Mouse (Mus musculus) kidney, adult 11 months (tissue): ENCODE results near the gene 1700001J03Rik.
A peak's percentile ranks its signal among the peaks of the same experiment; 100 is the strongest.
"Not testable (repeated sequence)": the region's sequence is repeated elsewhere in the genome, so short reads cannot be mapped to it uniquely, and the experiment has no call there.

ENCODE experiments used
- DNase-seq: peaks from one replicate; pipeline ENCODE4 v3.0.0; 2022

Gene 1700001J03Rik

DNA sequence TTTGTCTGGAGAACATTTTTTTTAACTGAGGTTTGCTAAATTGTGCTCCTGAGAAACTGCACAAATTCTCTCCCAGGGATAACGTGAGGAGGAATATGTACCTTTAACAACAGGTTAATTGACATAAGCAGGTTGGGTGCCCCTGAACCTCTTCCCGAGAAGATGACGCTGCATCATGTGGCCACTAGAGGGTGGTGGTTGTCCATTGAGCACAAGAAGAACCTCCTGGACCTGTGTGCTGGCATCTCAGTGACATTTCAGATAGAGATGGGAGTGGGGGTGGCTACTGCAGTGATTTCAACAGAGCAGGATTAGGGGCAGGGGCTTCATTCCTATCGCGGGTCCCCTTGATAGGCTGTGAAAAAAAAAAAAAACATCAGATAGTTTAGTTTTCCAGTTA, 2.3 kb upstream of the 1700001J03Rik start:
- DNase-seq = peak; percentile 56

DNA sequence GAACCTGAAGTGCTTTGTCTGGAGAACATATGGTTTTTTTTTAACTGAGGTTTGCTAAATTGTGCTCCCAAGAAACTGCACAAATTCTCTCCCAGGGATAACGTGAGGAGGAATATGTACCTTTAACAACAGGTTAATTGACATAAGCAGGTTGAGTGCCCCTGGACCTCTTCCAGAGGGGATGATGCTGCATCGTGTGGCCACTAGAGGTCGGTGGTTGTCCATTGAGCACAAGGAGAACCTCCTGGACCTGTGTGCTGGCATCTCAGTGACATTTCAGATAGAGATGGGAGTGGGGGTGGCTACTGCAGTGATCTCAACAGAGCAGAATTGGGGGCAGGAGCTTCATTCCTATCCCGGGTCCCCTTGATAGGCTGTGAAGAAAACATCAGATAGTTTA, 12.4 kb downstream of the 1700001J03Rik start:
- DNase-seq = peak; percentile 48

DNA sequence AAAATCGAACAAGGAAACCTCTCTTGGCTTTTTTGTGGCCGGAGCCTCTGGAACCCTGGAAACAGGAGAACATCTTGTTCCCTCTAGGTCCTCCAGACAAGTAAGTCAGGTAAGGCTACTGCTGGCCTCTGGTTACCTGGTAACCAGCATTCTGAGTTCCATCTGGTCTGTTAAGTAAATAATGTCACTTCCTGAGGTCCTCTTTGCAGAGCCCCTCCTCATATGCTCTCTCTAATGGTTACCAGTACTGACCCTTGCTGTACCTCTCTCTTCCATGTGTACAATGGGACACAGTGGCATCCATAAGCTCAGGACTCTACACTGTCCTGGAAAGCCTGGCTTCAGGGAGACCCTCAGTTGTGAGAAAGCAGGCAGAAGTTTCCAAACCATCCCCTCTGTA, 14.5 kb downstream of the 1700001J03Rik start, which contains the start of gene Gm6309:
TSS of gene Gm6309 (minus strand) at position 101 of the 400 bp plus-strand sequence.
- DNase-seq = not testable (repeated sequence)

DNA sequence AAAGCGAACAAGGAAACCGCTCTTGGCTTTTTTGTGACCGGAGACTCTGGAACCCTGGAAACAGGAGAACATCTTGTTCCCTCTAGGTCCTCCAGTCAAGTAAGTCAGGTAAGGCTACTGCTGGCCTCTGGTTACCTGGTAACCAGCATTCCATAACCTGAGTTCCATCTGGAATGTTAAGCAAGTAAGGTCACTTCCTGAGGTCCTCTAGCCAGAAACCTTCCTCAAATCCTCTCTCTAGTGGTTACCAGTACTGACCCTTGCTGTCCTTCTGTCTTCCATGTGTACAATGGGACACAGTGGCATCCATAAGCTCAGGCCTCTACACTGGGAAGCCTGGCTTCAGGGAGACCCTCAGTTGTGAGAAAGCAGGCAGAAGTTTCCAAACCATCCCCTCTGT, 24.7 kb downstream of the 1700001J03Rik start, which contains the start of gene Gm5565:
TSS of gene Gm5565 (minus strand) at position 101 of the 400 bp plus-strand sequence.
- not testable (repeated sequence) for DNase-seq

DNA sequence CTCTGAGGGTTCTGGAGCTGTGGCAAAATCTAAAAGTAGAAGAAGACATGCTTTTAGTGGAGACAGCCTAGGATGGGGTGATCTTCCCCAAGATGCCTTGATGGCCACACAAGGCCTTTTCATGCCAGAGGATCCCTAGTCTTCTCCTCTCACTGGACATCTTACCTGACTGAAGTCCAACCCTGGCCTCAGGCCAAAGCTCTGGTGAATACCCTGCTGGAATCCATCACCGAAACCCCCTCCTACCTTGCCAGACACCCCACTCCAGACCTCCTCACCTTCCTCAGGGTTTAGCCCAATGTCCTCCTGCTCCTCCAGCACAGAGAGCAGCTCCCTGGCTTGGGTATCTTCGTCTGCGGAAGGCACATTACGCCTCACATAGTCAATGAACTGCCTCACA, 26.8 kb downstream of the 1700001J03Rik start:
- not testable (repeated sequence) for DNase-seq

DNA sequence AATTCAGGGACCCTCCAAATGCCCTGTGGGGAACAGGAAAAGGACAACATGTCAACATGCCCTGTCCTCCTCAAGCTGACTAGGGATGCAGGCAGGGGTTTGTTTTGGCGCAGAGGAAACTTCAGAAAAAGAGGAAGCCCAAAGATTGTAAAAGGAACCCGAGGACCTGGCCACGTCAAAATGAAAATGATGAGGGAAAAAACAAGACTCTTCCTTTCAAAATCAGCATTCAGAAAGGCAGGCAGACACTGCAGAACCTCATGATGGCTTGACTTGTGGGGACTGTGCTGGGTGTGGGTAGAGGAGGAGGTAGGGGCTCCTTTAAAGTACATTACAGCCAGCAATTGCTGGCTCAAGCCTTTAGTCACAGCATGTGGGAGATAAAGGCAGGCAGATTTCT, 34.6 kb downstream of the 1700001J03Rik start:
- no peak for DNase-seq

DNA sequence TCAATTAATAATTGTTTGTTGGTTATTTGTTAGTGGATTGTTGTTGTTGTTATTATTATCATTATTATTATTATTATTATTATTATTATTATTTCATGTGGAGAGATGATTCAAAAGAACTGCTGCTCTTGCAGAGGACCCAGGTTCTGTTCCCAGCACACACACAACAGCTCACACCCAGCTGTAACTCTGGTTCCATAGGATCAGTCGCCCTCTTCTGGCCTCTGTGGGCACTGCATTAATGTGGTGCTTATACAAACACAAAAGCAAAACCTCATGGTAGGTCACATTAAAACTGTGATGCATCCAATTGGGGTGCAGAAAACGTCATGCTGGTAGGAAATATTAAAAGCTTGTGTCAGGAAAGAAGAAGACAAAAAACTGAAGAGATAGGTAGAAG, 37.2 kb downstream of the 1700001J03Rik start:
- DNase-seq = no peak
